ENCODE assay signal across 18 mouse cellular contexts in genomic region chr5:75606898-75607297, GRCm38 (mm10). TPM values are rescaled to one million over a fixed set of nuclear protein-coding genes. Genes with fewer than 3 reads are reported as not detected.
DNase-seq lines count a peak whose midpoint lies in the region; ATAC-seq and TF ChIP-seq lines count a peak whose summit lies in the region.
"Had no signal": no experiment of that assay in that cellular context is flagged by ENCODE, and none has a peak within 500 bp of the region (broad histone marks: within the 10 kb centered on the region; RNA-seq: fewer than 3 reads in every experiment).

No protein-coding gene starts in this region.

- ATAC-seq in heart, embryonic 11.5 days (replicated peaks; ENCODE audit: insufficient number of reproducible peaks, low FRiP score, low TSS enrichment), result no peak

- no peak for TF ChIP-seq CTCF in layer of hippocampus, adult 2 months (conservative IDR thresholded peaks at IDR 0.05)

- no peaks in the 10 kb centered on the region for H3K27me3 ChIP-seq in heart, embryonic 11.5 days (ENCODE audit: control insufficient read depth, insufficient read depth, low read length)
- H3K27me3 ChIP-seq: neural tube, embryonic 15.5 days had no signal

- WGBS in heart, embryonic 11.5 days (ENCODE audit: insufficient replicate concordance), result 65% methylated on average over 14 of the region's 14 CpGs

- H3K9me3 ChIP-seq in heart, embryonic 11.5 days (replicated peaks; ENCODE audit: control insufficient read depth, low read length), result no peaks in the 10 kb centered on the region
- H3K9me3 ChIP-seq: midbrain, embryonic 10.5 days; neural tube, embryonic 15.5 days had no signal

- no peaks in the 10 kb centered on the region for H3K36me3 ChIP-seq in heart, embryonic 11.5 days (ENCODE audit: control insufficient read depth, insufficient read depth, low read length)
- H3K36me3 ChIP-seq: neural tube, embryonic 15.5 days had no signal

- peaks cover 18% of the 10 kb centered on the region for H3K4me1 ChIP-seq in heart, embryonic 11.5 days (ENCODE audit: control insufficient read depth, insufficient read depth, low read length)

- no peak overlapping the region for H3K4me2 ChIP-seq in heart, embryonic 11.5 days
- H3K4me2 ChIP-seq: neural tube, embryonic 15.5 days had no signal

- peak; percentile 95 for DNase-seq in heart, adult 11 months
- peak in 1 of 2 experiments; percentile 14 for DNase-seq in layer of hippocampus, adult 2 months (ENCODE audit: low spot score in 2 of 2)
- no peak for DNase-seq in layer of hippocampus, adult 11-12 months (ENCODE audit: low spot score)
- peak; percentile 10 to 11 for DNase-seq in right cerebral cortex, adult 2 months (ENCODE audit: low spot score in 2 of 2)
- no peak for DNase-seq in right cerebral cortex, postnatal 25 days
- DNase-seq in skeletal muscle tissue, adult 2 months (ENCODE audit: low read depth, low spot score), result peak; percentile 10
- DNase-seq in spleen, postnatal 14 days (ENCODE audit: low spot score in 2 of 2), result no peak
- DNase-seq: adrenal gland, postnatal 10 days; cerebellum, adult 9-11 months; gastrocnemius, postnatal 14 days; kidney, adult 9 months; thymus, postnatal 25 days had no signal

- no peak overlapping the region for H3K27ac ChIP-seq in heart, embryonic 11.5 days (ENCODE audit: low read depth, low read length)
- 0 out of 2 replicates have a peak overlapping the region, but pooled peaks have one; percentile 7 for H3K27ac ChIP-seq in layer of hippocampus, adult 2 months
- H3K27ac ChIP-seq: left cerebral cortex, adult 2 months; liver, embryonic 14.5 days; midbrain, embryonic 10.5 days; neural tube, embryonic 15.5 days; stomach, postnatal 0 days had no signal

- H3K9ac ChIP-seq in heart, embryonic 11.5 days (ENCODE audit: low read depth, low read length), result no peak overlapping the region
- H3K9ac ChIP-seq: liver, embryonic 14.5 days; neural tube, embryonic 15.5 days had no signal

- H3K4me3 ChIP-seq in heart, embryonic 11.5 days (ENCODE audit: low read depth, low read length), result no peak overlapping the region
- H3K4me3 ChIP-seq in layer of hippocampus, adult 2 months, result no peak overlapping the region
- H3K4me3 ChIP-seq: left cerebral cortex, adult 2 months; midbrain, embryonic 10.5 days; neural tube, embryonic 15.5 days had no signal

RNA-seq across cellular contexts. Expression of gene Kit, which starts 32.2 kb away (rescaled TPM):
- polyA plus RNA-seq in heart, embryonic 11.5 days (2014; fragmentation: Nextera tagmentation; extraction: Ambion mirVana), result 11.2 and 12.4 TPM in 2 replicates
- total RNA-seq in layer of hippocampus, adult 2 months (2021), result 10 to 100 TPM; 77.5 to 87.4 TPM

Comparison
In these comparisons a context has a peak if more than half of its experiments do, and no peak if none do; other contexts are left out.
1. DNase-seq: peak in heart, adult 11 months (single experiment), right cerebral cortex, adult 2 months (2 of 2) and skeletal muscle tissue, adult 2 months (single experiment); none in layer of hippocampus, adult 11-12 months (single experiment), right cerebral cortex, postnatal 25 days (single experiment) and spleen, postnatal 14 days (0 of 2).